Mouse (Mus musculus) hindbrain, embryonic 14.5 days (tissue): ENCODE measurements around the gene Rhbdd1. TPM values are rescaled to one million over a fixed set of nuclear protein-coding genes. Genes with fewer than 3 reads are reported as not detected.
A peak's percentile ranks its signal among the peaks of the same experiment; 100 is the strongest.

Experiments used
- ATAC-seq: fragments of 200-750 bp; cut with Nextera tagmentation; 2 replicates; pipeline ENCODE4 v1.8.0; 2017; ENCODE audit warnings: moderate number of reproducible peaks, mild to moderate bottlenecking, moderate TSS enrichment, moderate library complexity; ENCODE audit not compliant: low FRiP score
- DNase-seq: peaks from one replicate; pipeline ENCODE4 v3.0.0-alpha.2; 2015; ENCODE audit warnings: low spot score
- H3K27ac ChIP-seq: fragments of 300-500 bp; sonication (generic); 2 replicates; pipeline ENCODE4 v1.5.1; 2014; ENCODE audit warnings: mild to moderate bottlenecking, moderate library complexity
- H3K27me3 ChIP-seq: fragments of 300-500 bp; sonication (generic); 2 replicates; pipeline ENCODE4 v1.6.1; 2014; ENCODE audit warnings: mild to moderate bottlenecking, low read length, mixed read lengths; ENCODE audit not compliant: control insufficient read depth, insufficient read depth
- H3K36me3 ChIP-seq: fragments of 300-500 bp; sonication (generic); replicated peaks from 2 replicates; pipeline ENCODE4 v1.6.1; 2014; ENCODE audit not compliant: control insufficient read depth, insufficient read depth
- H3K4me1 ChIP-seq: fragments of 300-500 bp; sonication (generic); replicated peaks from 2 replicates; pipeline ENCODE4 v1.6.1; 2014; ENCODE audit warnings: antibody characterized with exemption, low read length, mixed read lengths; ENCODE audit not compliant: control insufficient read depth, insufficient read depth
- H3K4me2 ChIP-seq: fragments of 300-500 bp; sonication (generic); replicated peaks from 2 replicates; pipeline ENCODE4 v1.6.1; 2014; ENCODE audit warnings: mild to moderate bottlenecking, moderate library complexity
- H3K4me3 ChIP-seq: fragments of 300-500 bp; sonication (generic); replicated peaks from 2 replicates; pipeline ENCODE4 v1.5.1; 2014; ENCODE audit warnings: mild to moderate bottlenecking, low read length
- H3K9ac ChIP-seq: fragments of 300-500 bp; sonication (generic); 2 replicates; pipeline ENCODE4 v1.6.1; 2014
- H3K9me3 ChIP-seq: fragments of 300-500 bp; sonication (generic); 2 replicates; pipeline ENCODE4 v1.6.1; 2016; ENCODE audit warnings: low read length; ENCODE audit not compliant: control insufficient read depth
- WGBS: fragments of 180-500 bp; shearing (Covaris S2); extraction: QIAGEN DNeasy Blood & Tissue Kit; methylation state at CpG from one replicate; pipeline ENCODE4 v1.1.7; 2014; 5-methylcytosine and 5-hydroxymethylcytosine counted together
- polyA plus RNA-seq: library from polyadenylated mRNA; unstranded; fragments of >200 nt; fragmentation: Nextera tagmentation; extraction: Ambion mirVana; gene quantifications from 2 replicates; pipeline ENCODE4 v1.2.1, GENCODE M21; 2014

The Rhbdd1 gene
- polyA plus RNA-seq, 1 experiment from 2014 or later = 3.1 TPM

DNA sequence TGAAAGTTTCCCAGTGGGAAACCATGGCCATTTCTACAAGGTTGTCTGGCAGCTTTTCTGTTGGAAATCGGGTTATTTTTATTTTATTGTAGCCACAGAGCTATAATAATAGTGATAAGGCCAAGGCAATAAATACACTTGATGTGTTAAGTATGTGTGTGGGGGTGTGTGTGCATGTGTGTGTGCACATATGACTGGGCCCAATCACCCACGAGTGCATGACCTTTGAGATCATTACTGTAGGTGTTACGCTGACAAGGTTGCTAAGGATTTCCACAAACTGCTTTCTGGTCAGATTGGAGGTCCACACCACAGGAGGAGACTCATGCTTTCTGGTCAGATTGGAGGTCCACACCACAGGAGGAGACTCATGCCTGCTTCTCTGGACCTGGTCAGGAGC, 18.3 kb downstream of the Rhbdd1 start:
- DNase-seq = no peak
- WGBS = 95% methylated on average over 3 of the region's 3 CpGs
- H3K4me3 ChIP-seq = no peak overlapping the region
- no peak overlapping the region for H3K4me2 ChIP-seq
- H3K9ac ChIP-seq = no peak overlapping the region
- H3K36me3 ChIP-seq = no peaks in the 10 kb centered on the region
- H3K9me3 ChIP-seq = no peaks in the 10 kb centered on the region
- no peak for ATAC-seq
- no peak overlapping the region for H3K27ac ChIP-seq
- H3K27me3 ChIP-seq = no peaks in the 10 kb centered on the region
- H3K4me1 ChIP-seq = 0 out of 2 replicates have a peak, but pooled peaks cover 6% of the 10 kb centered on the region

DNA sequence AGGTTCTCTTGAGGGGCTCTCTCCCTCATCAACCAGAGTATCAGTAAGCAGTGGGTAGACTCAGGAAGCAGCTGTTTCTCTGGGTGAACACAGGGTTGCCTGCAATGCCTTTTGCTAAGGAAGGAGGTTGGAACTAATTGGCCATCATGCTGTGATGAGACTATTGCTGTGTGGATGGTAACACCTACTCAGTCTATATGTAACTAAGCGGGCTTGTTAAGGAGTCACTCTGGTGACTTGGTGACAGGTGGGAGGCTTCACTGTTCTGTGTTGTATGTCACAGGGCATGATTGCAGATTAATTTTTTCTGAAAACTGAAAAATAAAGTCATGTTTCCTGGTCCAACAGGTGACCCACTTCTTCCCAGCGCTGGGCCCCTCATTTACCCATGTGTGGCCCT, 36.8 kb downstream of the Rhbdd1 start:
- H3K4me2 ChIP-seq = no peak overlapping the region
- H3K4me3 ChIP-seq = no peak overlapping the region
- WGBS = 91% methylated on average over 2 of the region's 2 CpGs

DNA sequence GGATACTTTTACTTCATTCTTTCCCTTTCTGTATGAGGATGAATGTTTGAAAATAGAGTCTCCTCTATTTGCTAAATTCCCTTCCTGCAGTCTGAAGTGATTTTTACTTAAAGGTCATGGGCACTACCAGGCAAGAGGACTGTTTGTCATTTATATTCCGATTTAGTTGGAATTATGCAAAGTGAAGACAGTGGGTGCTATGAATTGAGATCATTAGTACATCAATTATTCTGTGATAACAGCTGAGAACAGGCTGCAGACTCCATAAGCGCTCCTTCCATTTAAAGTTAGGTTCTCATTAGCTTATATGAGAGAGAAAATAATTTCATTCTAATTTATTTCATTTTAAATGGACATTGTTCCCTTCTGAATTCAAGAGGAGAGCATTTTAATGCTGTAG, 37.5 kb downstream of the Rhbdd1 start:
- H3K36me3 ChIP-seq = no peaks in the 10 kb centered on the region
- no peaks in the 10 kb centered on the region for H3K4me1 ChIP-seq
- H3K27me3 ChIP-seq = no peaks in the 10 kb centered on the region
- H3K27ac ChIP-seq = no peak overlapping the region
- DNase-seq = no peak
- WGBS = 54% methylated on average over 2 of the region's 2 CpGs
- no peak overlapping the region for H3K4me3 ChIP-seq
- no peak for ATAC-seq
- H3K4me2 ChIP-seq = no peak overlapping the region
- H3K9ac ChIP-seq = no peak overlapping the region
- no peaks in the 10 kb centered on the region for H3K9me3 ChIP-seq

More for the DNA sequence above, 36.8 kb downstream of the Rhbdd1 start:
- Histone ChIP-seq H3K27me3 (no peaks in the 10 kb centered on the region), H3K9ac (no peak overlapping the region), H3K4me1 (no peaks in the 10 kb centered on the region), H3K27ac (no peak overlapping the region), H3K36me3 (no peaks in the 10 kb centered on the region), H3K9me3 (no peaks in the 10 kb centered on the region)
- no peak for DNase-seq
- ATAC-seq = no peak

DNA sequence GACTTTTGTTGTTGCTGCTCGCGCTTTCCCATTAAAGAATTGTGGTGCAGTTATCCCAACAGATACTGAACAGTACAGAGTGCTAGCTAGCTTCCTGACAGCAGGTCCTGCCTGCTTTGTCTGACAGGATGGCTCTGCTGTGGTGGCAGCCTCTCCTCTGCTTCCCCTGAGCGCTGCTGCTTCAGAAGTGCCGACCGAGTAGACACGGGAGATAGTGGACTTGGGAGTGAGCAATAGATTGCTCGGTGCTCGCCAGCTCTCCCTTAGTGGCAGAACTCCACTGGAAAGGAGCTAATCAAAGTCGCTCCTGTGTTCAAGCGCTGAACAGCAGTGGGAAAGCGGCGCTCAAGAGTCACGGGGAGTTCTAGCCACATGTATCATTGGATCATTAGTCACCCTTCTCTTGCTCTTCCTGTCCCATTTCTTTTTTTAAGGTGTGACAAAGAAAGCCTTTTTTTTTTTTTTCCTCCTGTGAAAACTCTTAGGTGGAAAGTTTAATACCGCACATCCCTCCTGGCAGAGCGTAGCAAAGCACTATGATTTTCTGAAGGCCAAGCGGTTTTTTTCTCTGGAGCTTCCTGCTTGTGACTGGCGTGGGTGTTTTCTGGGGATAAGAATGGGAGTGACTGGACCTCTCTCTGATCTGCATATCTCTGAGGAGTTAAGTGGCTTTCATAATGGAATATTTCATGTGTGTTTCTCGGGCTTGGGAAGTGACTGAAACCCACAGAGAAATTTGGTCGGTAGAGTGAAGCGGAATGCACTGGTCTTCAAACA, 42.8 kb downstream of the Rhbdd1 start:
- DNase-seq (no peak), ATAC-seq (peak; percentile 60)
- no peak overlapping the region for H3K27ac ChIP-seq
- H3K4me3 ChIP-seq = no peak overlapping the region
- H3K4me2 ChIP-seq = peak overlapping the region; percentile 29
- no peaks in the 10 kb centered on the region; the same call in 1 of the 2 replicates for H3K36me3 ChIP-seq
- no peak overlapping the region for H3K9ac ChIP-seq
- 49% methylated on average over 20 of the region's 20 CpGs for WGBS
- H3K9me3 ChIP-seq = no peaks in the 10 kb centered on the region
- H3K27me3 ChIP-seq = no peaks in the 10 kb centered on the region
- peaks cover 8% of the 10 kb centered on the region; the same call in 1 of the 2 replicates for H3K4me1 ChIP-seq

DNA sequence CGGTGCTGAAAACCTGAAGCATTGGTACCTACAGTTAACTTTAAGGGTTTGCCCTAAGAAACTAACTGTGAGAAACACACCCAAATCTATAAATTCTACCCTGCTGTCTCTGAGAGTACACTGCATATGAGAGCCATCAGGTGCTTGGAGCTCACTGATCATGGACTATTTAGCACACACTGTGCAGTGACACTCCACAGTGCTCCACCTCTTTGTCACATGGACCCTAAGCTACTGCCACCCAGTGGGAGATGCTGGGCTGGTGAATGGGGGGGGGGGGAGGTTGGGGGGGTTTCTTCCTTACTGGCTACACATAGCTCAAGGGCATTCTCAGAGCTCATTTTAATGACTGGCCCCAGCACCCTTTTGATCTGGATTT, 43.4 kb downstream of the Rhbdd1 start:
- ATAC-seq = no peak
- 89% methylated on average over 1 of the region's 1 CpGs for WGBS

DNA sequence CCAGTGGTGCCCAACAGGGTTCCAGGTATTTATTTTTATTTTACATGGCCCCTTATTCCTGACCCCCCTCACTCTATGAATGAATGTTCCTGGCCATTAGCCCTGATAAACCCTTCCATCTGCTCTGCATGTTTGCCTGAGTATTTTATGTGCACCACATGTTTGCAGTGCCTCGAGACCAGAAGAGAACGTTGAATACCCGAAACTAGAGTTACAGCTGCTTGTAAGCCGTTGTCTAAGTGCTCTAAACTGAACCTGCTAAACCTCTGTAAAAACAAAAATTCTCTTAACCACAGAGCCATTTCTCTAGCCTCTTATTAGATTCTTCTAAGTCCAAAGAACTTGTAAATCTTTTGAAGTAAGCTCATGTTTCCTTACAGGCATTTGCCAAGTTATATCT, 45.0 kb downstream of the Rhbdd1 start:
- ATAC-seq (no peak), DNase-seq (no peak)
- Histone ChIP-seq H3K27ac (no peak overlapping the region), H3K4me2 (no peak overlapping the region), H3K4me3 (no peak overlapping the region), H3K36me3 (no peaks in the 10 kb centered on the region; the same call in 1 of the 2 replicates), H3K9me3 (no peaks in the 10 kb centered on the region), H3K9ac (no peak overlapping the region), H3K27me3 (no peaks in the 10 kb centered on the region), H3K4me1 (peaks cover 12% of the 10 kb centered on the region)
- WGBS = 87% methylated on average over 4 of the region's 4 CpGs

More for the DNA sequence above, 43.4 kb downstream of the Rhbdd1 start:
- Histone ChIP-seq H3K4me2 (no peak overlapping the region), H3K9ac (no peak overlapping the region), H3K36me3 (no peaks in the 10 kb centered on the region; the same call in 1 of the 2 replicates), H3K9me3 (no peaks in the 10 kb centered on the region), H3K4me1 (peaks cover 12% of the 10 kb centered on the region; the same call in 1 of the 2 replicates), H3K27me3 (no peaks in the 10 kb centered on the region), H3K4me3 (no peak overlapping the region), H3K27ac (no peak overlapping the region)
- no peak for DNase-seq

DNA sequence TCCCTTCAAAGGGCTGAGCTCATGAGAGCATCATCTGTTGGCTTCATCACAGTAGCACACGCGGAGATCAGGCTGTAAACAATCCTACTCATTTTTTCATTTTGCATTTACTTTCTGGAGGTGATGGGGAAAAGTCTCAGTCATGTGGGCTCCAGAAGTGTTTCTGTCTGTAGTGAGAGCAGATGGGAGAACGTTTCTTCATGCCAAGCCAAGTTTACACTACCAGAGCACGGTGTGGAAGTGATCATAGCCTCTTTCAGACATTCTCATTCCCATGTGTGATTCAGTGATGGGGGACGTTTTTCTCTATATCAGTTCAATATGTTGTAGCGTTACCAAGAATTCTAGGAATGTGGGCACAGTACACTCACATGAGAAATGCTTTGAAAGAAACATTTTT, 45.9 kb downstream of the Rhbdd1 start:
- Histone ChIP-seq H3K4me3 (no peak overlapping the region), H3K9ac (no peak overlapping the region), H3K27ac (no peak overlapping the region), H3K27me3 (no peaks in the 10 kb centered on the region), H3K4me2 (no peak overlapping the region), H3K9me3 (no peaks in the 10 kb centered on the region), H3K4me1 (peaks cover 12% of the 10 kb centered on the region), H3K36me3 (no peaks in the 10 kb centered on the region; the same call in 1 of the 2 replicates)
- ATAC-seq (no peak), DNase-seq (no peak)
- WGBS = 89% methylated on average over 6 of the region's 6 CpGs

DNA sequence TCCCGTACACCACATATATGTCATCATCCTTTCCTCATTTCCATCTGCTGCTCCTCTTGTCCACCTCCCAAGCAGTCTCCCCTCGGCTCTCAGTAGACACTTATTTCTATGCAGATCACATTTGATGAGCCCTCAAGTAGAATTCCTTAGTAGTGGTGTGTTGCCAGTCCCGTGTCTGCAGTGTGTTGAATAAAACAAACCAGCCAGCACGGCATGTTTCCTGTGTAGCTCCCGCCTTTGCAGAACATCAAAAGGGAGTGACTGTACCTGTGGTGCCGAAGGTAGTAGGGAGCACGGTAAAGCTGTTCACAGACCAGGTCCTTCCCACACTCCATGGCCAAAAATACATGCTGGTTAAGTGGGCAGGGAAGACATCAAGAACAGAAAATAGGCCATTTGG, 47.8 kb downstream of the Rhbdd1 start:
- Histone ChIP-seq H3K9me3 (no peaks in the 10 kb centered on the region), H3K4me2 (no peak overlapping the region), H3K4me1 (peaks cover 12% of the 10 kb centered on the region), H3K36me3 (no peaks in the 10 kb centered on the region; the same call in 1 of the 2 replicates), H3K27me3 (no peaks in the 10 kb centered on the region), H3K4me3 (no peak overlapping the region), H3K9ac (no peak overlapping the region), H3K27ac (no peak overlapping the region)
- 69% methylated on average over 7 of the region's 7 CpGs for WGBS
- no peak for DNase-seq
- no peak for ATAC-seq

DNA sequence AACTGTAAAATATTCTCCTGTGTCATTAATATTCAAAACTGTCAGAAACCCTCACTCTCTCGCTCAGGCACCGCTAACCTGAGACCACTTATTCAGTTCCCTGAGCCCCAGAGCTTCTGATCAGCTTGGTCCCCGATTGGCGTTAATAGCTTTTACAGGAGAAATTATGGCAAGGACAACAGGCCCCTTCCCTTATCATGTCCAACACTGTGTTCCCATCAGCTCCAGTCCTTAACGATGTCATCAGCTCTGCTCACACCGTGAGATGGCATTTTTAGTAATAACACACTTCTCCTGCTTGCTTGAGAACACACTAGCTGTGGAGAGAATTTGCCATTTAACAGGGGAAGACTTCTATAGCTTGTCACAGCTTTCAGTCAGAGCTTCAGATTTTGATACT, 48.2 kb downstream of the Rhbdd1 start:
- Histone ChIP-seq H3K36me3 (no peaks in the 10 kb centered on the region; the same call in 1 of the 2 replicates), H3K4me1 (peaks cover 9% of the 10 kb centered on the region), H3K4me2 (no peak overlapping the region), H3K27me3 (no peaks in the 10 kb centered on the region), H3K9me3 (no peaks in the 10 kb centered on the region), H3K9ac (no peak overlapping the region), H3K4me3 (no peak overlapping the region), H3K27ac (no peak overlapping the region)
- no peak for ATAC-seq
- 54% methylated on average over 6 of the region's 6 CpGs for WGBS
- DNase-seq = no peak
